Mouse (Mus musculus) heart, postnatal 0 days (tissue): ENCODE measurements around the gene Itk. TPM values are rescaled to one million over a fixed set of nuclear protein-coding genes. Genes with fewer than 3 reads are reported as not detected.
A peak's percentile ranks its signal among the peaks of the same experiment; 100 is the strongest.

ENCODE experiments used
- ATAC-seq: fragments of 200-750 bp; cut with Nextera tagmentation; 2 replicates; pipeline ENCODE4 v1.8.0; 2017; ENCODE audit warnings: low read depth, moderate number of reproducible peaks, moderate library complexity; ENCODE audit not compliant: insufficient read depth
- DNase-seq: peaks from one replicate; pipeline ENCODE4 v3.0.0-alpha.2; 2016; ENCODE audit warnings: low spot score
- H3K27ac ChIP-seq: fragments of 300-500 bp; sonication (generic); 2 replicates; pipeline ENCODE4 v1.5.1; 2014; ENCODE audit warnings: low read depth, mild to moderate bottlenecking
- H3K27me3 ChIP-seq: fragments of 300-500 bp; sonication (generic); 2 replicates; pipeline ENCODE4 v1.6.1; 2014; ENCODE audit warnings: low read length, mixed read lengths; ENCODE audit not compliant: control insufficient read depth, insufficient read depth
- H3K36me3 ChIP-seq: fragments of 300-500 bp; sonication (generic); replicated peaks from 2 replicates; pipeline ENCODE4 v1.6.1; 2014; ENCODE audit warnings: low read length, mixed read lengths; ENCODE audit not compliant: control insufficient read depth, insufficient read depth
- H3K4me1 ChIP-seq: fragments of 300-500 bp; sonication (generic); 2 replicates; pipeline ENCODE4 v1.6.1; 2014; ENCODE audit warnings: antibody characterized with exemption; ENCODE audit not compliant: control insufficient read depth, insufficient read depth
- H3K4me2 ChIP-seq: fragments of 300-500 bp; sonication (generic); 2 replicates; pipeline ENCODE4 v1.6.1; 2014; ENCODE audit warnings: low read depth, mild to moderate bottlenecking, low read length, moderate library complexity
- H3K4me3 ChIP-seq: fragments of 300-500 bp; sonication (generic); 2 replicates; pipeline ENCODE4 v1.5.1; 2014; ENCODE audit warnings: low read depth, low read length
- H3K9ac ChIP-seq: fragments of 300-500 bp; sonication (generic); replicated peaks from 2 replicates; pipeline ENCODE4 v1.6.1; 2014; ENCODE audit warnings: low read depth, low read length, mixed read lengths
- H3K9me3 ChIP-seq: fragments of 300-500 bp; sonication (generic); replicated peaks from 2 replicates; pipeline ENCODE4 v1.6.1; 2016; ENCODE audit warnings: low read length; ENCODE audit not compliant: control insufficient read depth
- CTCF ChIP-seq: IDR thresholded peaks from 2 replicates; pipeline ENCODE4 v1.5.1; 2016; ENCODE audit warnings: antibody characterized with exemption, control low read depth, low read depth
- EP300 ChIP-seq: IDR thresholded peaks from 2 replicates; pipeline ENCODE4 v1.6.1; 2016; ENCODE audit warnings: antibody characterized with exemption, low read depth
- WGBS: fragments of 180-500 bp; shearing (Covaris S2); extraction: QIAGEN DNeasy Blood & Tissue Kit; methylation state at CpG from one replicate; pipeline ENCODE4 v1.1.7; 2014; 5-methylcytosine and 5-hydroxymethylcytosine counted together
- polyA plus RNA-seq: library from polyadenylated mRNA; unstranded; fragments of >200 nt; fragmentation: Nextera tagmentation; extraction: Ambion mirVana; gene quantifications from 2 replicates; pipeline ENCODE4 v1.2.1, GENCODE M21; 2015
- total RNA-seq: library from RNA; depleted of rRNA; stranded (reverse); fragments of >200 nt; gene quantifications from 2 replicates; pipeline ENCODE4 v1.2.3, GENCODE M21; 2014; ENCODE audit warnings: low replicate concordance

Gene Itk
- total and polyA plus RNA-seq, 2 experiments from 2014 or later = not detected

DNA sequence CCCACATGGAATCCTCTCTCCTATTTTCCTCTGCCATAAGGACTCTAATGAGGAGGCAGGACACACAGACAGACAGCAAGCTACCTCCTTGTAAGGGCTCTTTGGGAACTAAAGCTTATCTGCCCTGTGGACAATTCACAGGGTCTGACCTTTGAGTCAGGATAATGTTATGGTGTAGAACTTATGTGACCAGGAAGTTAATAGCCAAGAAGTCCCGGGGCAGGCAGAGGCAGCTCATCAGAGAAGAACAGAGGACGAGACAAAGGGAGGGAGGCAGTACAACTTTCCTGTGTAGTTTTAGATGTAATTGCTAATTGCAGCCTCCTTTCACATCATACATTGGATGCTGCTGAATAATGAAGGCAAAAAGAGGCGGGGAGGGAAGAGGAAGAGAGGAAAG lies 1.3 kb upstream of the Itk start:
- Histone ChIP-seq H3K9me3 (no peaks in the 10 kb centered on the region), H3K4me2 (no peak overlapping the region), H3K4me1 (no peaks in the 10 kb centered on the region), H3K36me3 (no peaks in the 10 kb centered on the region), H3K27me3 (no peaks in the 10 kb centered on the region), H3K4me3 (no peak overlapping the region), H3K27ac (no peak overlapping the region), H3K9ac (no peak overlapping the region)
- ATAC-seq (no peak), DNase-seq (no peak)
- TF ChIP-seq EP300 (no peak), CTCF (no peak)
- 52% methylated on average over 3 of the region's 3 CpGs for WGBS

DNA sequence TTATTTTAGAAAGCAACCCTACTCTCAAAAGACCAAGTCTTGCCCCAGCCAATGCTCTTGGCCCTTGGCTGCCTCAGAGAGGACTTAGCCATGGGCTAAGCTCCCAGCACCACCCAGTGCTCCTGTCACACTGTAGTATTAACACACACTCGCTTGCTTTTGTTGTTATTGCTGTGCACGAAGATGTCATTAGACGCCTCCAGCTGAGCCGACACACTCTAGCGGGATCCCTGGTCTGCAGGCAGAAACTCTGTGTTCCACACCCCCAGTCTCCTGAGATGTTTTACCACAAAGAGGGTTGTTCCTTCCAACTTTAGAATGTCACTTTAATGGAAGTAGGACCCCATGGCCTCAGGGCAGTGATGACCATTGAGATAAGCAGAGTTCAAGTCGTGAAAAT lies 877 bp downstream of the Itk start:
- Histone ChIP-seq H3K27me3 (no peaks in the 10 kb centered on the region), H3K4me2 (no peak overlapping the region; the same call in 1 of the 2 replicates), H3K36me3 (no peaks in the 10 kb centered on the region), H3K9me3 (no peaks in the 10 kb centered on the region), H3K4me1 (no peaks in the 10 kb centered on the region), H3K9ac (no peak overlapping the region), H3K27ac (no peak overlapping the region), H3K4me3 (peak overlapping the region; percentile 28; the same call in 1 of the 2 replicates)
- DNase-seq (no peak), ATAC-seq (no peak)
- 71% methylated on average over 6 of the region's 6 CpGs for WGBS
- no peak for TF ChIP-seq CTCF
- TF ChIP-seq EP300 = no peak

DNA sequence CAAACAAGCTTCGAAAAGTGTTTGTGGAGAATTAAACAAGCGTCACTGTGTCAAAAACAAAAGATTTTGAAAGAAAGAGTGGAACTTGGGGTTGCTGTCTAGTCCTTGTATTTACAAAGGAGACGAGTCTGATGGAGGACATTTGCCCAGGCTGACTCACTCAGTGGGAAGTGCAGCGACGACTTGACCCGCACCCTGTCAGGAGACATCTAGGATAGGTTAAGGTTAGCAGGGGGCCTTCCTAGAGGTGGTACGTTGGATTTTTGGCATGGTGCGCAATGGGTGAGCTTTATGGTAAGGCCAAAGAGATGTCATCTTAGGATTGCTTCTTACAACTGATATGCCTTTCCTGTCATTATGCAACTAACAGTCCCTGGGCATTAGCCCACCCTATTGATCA lies 2.3 kb downstream of the Itk start:
- TF ChIP-seq CTCF = no peak
- H3K4me2 ChIP-seq = no peak overlapping the region; the same call in 1 of the 2 replicates
- H3K4me1 ChIP-seq = no peaks in the 10 kb centered on the region
- no peaks in the 10 kb centered on the region for H3K9me3 ChIP-seq
- H3K4me3 ChIP-seq = no peak overlapping the region
- no peak for ATAC-seq
- no peaks in the 10 kb centered on the region for H3K27me3 ChIP-seq
- DNase-seq = no peak
- H3K36me3 ChIP-seq = no peaks in the 10 kb centered on the region
- 87% methylated on average over 8 of the region's 8 CpGs for WGBS
- H3K9ac ChIP-seq = no peak overlapping the region
- no peak overlapping the region for H3K27ac ChIP-seq

DNA sequence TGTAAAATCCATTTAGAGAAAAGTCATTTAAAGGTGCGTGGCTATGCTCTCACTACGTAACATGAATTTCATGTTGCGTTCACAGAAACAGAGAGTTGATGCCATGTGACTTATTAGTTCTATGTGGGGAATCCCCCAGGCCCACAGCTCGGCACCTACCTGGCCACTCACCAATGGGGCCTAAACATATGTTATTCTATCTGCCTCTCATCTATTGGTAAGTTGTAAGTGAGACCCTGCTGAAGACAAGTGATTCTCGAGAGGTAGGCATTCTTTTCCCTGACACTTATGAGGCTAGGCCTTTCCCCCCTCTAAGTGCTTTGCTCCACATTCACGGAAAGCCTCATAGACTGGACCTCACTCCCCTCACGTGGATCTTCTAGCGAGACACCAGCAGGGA lies 2.8 kb downstream of the Itk start:
- Histone ChIP-seq H3K27ac (no peak overlapping the region), H3K4me1 (no peaks in the 10 kb centered on the region), H3K4me3 (no peak overlapping the region; the same call in 1 of the 2 replicates), H3K36me3 (no peaks in the 10 kb centered on the region), H3K9me3 (no peaks in the 10 kb centered on the region), H3K27me3 (no peaks in the 10 kb centered on the region), H3K9ac (no peak overlapping the region), H3K4me2 (no peak overlapping the region; the same call in 1 of the 2 replicates)
- ATAC-seq (no peak), DNase-seq (no peak)
- 77% methylated on average over 8 of the region's 8 CpGs for WGBS
- TF ChIP-seq EP300 (no peak), CTCF (no peak)

DNA sequence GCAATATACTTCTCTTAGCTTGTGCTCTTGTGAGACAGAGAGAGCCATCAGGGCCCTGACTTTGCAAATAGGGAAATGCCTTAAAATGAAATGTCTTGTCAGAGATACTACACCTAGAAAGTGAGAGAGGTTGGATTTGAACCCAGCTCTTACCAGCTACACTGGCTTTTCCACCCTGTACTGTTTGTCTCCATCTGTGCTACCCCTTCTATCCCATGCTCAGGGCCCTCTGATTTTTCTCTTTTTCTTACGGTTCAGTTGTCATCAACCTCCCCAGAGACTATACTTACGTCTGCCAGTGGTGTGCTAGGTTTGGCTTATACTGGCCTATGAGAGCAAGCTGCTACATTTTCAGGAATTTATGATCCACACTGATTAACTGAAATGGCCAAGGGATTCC lies 4.4 kb downstream of the Itk start:
- no peak for DNase-seq
- 73% methylated on average over 2 of the region's 2 CpGs for WGBS

DNA sequence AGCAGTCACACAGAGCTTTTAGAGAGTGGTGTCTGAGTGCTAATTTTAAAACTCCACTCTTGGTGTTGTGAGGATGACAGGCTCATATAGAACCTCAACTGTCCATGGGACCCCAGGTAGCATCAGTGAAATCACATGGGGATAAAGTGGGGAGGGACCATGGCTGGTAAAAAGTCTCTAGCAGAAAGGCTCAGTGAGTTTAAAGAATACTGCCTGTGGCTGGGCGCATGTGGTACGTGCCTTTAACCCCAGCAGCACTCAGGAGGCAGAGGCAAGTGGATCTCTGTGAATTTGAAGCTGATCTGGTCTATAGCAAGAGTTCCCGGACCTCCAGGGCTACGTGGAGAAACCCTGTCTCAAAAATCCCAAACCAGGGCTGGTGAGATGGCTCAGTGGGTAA lies 6.8 kb downstream of the Itk start:
- H3K27ac ChIP-seq = no peak overlapping the region
- no peak overlapping the region for H3K4me2 ChIP-seq
- TF ChIP-seq CTCF = no peak
- no peak for TF ChIP-seq EP300
- H3K9ac ChIP-seq = no peak overlapping the region
- H3K36me3 ChIP-seq = no peaks in the 10 kb centered on the region
- ATAC-seq (no peak), DNase-seq (no peak)
- 89% methylated on average over 4 of the region's 4 CpGs for WGBS
- H3K4me3 ChIP-seq = no peak overlapping the region
- H3K27me3 ChIP-seq = no peaks in the 10 kb centered on the region
- no peaks in the 10 kb centered on the region for H3K9me3 ChIP-seq
- H3K4me1 ChIP-seq = no peaks in the 10 kb centered on the region

More for the DNA sequence above, 4.4 kb downstream of the Itk start:
- H3K36me3 ChIP-seq = no peaks in the 10 kb centered on the region
- H3K27ac ChIP-seq = no peak overlapping the region
- H3K9ac ChIP-seq = no peak overlapping the region
- no peak overlapping the region for H3K4me2 ChIP-seq
- no peaks in the 10 kb centered on the region for H3K9me3 ChIP-seq
- ATAC-seq = no peak
- no peaks in the 10 kb centered on the region for H3K27me3 ChIP-seq
- no peak for TF ChIP-seq EP300
- no peak for TF ChIP-seq CTCF
- no peak overlapping the region for H3K4me3 ChIP-seq
- no peaks in the 10 kb centered on the region for H3K4me1 ChIP-seq
